Mouse (Mus musculus): Measurements from ENCODE around the gene Pdia5. TPM values are rescaled to one million over a fixed set of nuclear protein-coding genes. Genes with fewer than 3 reads are reported as not detected.

The Pdia5 gene
- polyA plus RNA-seq, 1 experiment from 2014 or later, result 22.2 TPM

DNA sequence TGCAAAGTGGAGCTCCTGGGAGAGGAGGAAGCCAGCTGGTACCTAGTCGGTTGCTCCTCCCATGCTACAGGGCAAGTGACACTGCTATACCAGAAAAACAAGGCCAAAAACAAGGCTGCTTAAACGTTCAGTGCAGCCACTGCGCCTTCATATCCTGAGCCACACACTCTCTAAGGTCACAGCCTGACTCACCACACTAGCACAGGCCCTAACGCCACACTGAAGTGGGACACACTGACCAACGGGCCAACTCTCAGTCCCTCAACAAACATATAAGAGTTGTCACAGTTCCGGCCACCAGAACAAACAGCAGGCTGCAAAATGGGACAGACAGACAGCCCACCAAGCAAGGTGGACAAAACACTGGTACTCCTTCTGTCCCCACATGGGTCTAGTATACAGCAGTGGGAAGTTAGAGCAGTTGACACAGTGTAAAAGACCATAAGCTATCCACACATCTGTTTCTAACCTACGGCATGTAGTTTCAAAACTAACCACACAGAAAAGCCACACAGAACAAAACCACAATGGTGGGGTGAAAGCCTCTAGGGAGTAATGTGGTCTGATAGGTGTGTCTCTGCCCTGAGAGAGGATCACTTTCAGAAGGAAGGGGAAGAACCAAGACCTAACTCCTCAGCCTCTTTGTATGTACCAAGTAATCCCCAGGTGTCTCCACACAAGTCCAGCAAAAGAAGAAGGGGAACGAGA lies 6.0 kb downstream of the Pdia5 start:
- H3K27me3 ChIP-seq, result no peaks in the 10 kb centered on the region
- in situ Hi-C loops (cut with MboI; ENCODE audit: low pct_unique_long_range_greater_than_20kb), result loop anchor here (5.0 kb wide), 1 partner anchor 73 kb away; no protein-coding TSS in a partner anchor
- ATAC-seq, result no peak
- ChIA-PET CTCF (interaction anchor here (0.8 to 0.9 kb wide), 2 partner anchors 11 to 56 kb away, joined by 3 to 4 read pairs; partner anchors contain the start of gene Sema5b), POLR2A (no interaction called here)
- no peak for DNase-seq (ENCODE audit: low read depth, low spot score)
- TF ChIP-seq CTCF (IDR thresholded peaks at IDR 0.05), result no peak

DNA sequence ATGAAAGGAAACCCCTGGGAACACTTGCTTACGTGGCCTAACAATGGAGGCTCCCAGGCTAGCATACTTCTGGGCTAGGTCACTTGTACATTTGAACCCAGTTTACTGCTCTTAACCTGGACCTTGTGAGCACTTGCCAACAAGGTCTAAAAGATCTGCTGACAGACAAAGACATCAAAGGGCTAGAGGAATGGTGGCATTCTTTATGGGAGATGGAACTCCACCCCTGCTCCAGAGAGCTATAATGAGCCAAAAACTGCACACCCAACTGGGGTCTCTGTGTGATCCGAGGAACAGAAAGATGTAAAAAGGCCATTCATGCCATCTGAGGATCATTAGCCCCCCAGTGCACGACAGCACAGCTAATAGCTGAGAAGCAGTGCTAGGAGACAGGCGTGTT lies 6.6 kb downstream of the Pdia5 start:
- ChIA-PET POLR2A (no interaction called here), CTCF (interaction anchor here (0.8 to 0.9 kb wide), 2 partner anchors 12 to 56 kb away, joined by 3 to 4 read pairs; partner anchors contain the start of gene Sema5b)
- H3K27me3 ChIP-seq, result no peaks in the 10 kb centered on the region
- in situ Hi-C loops (cut with MboI; ENCODE audit: low pct_unique_long_range_greater_than_20kb), result loop anchor here (5.0 kb wide), 1 partner anchor 73 kb away; no protein-coding TSS in a partner anchor
- ATAC-seq (no peak), DNase-seq (ENCODE audit: low read depth, low spot score) (no peak)
- TF ChIP-seq CTCF (IDR thresholded peaks at IDR 0.05), result no peak

DNA sequence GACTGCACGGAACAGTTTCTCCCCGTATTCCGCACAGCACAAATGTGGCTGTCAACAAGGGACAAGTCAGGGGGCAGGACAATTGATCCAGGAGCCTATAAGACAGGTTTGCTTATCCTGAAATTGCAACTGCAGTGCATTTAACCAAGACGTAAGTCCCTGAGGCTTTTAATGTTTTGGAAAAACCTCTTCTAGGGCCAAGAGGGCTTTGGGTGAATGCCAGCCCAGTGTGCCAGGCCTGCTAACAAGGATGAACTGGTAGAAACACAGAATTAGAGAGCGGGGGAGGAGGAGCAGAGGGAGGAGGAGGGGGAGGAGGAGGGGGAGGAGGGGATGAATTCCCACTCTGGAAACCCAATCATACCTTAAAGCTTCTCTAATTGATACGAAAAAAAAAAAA lies 11.4 kb downstream of the Pdia5 start:
- DNase-seq (ENCODE audit: low read depth, low spot score) (no peak), ATAC-seq (no peak)
- H3K27me3 ChIP-seq, result no peaks in the 10 kb centered on the region
- ChIA-PET POLR2A (no interaction called here), CTCF (no interaction called here)
- in situ Hi-C loops (cut with MboI; ENCODE audit: low pct_unique_long_range_greater_than_20kb), result no loop called here
- TF ChIP-seq CTCF (IDR thresholded peaks at IDR 0.05), result no peak

DNA sequence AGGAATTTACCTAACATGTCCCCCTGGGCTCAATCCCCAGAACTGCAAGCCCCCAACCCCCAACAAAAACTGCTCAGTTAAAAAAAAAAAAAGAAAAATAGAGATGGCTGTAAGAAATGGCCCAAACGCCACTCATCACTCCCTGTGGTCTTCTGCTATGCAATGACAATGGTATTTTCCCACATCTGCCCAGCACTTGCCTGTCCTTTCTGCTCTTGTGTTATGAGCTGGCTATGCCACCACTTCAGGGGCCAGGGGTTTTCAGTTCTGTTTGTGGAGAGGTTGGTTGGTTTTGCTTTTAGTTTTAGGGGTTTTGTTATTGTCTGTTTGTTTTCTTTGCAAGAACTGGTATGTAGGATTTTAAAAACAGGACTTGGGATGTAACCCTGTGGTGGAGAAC lies 13.4 kb downstream of the Pdia5 start:
- CTCF ChIA-PET, result no interaction called here
- POLR2A ChIA-PET, result no interaction called here
- TF ChIP-seq CTCF (IDR thresholded peaks at IDR 0.05), result no peak
- no peaks in the 10 kb centered on the region for H3K27me3 ChIP-seq
- DNase-seq (ENCODE audit: low read depth, low spot score), result no peak
- ATAC-seq, result no peak
- in situ Hi-C loops (cut with MboI; ENCODE audit: low pct_unique_long_range_greater_than_20kb), result no loop called here

DNA sequence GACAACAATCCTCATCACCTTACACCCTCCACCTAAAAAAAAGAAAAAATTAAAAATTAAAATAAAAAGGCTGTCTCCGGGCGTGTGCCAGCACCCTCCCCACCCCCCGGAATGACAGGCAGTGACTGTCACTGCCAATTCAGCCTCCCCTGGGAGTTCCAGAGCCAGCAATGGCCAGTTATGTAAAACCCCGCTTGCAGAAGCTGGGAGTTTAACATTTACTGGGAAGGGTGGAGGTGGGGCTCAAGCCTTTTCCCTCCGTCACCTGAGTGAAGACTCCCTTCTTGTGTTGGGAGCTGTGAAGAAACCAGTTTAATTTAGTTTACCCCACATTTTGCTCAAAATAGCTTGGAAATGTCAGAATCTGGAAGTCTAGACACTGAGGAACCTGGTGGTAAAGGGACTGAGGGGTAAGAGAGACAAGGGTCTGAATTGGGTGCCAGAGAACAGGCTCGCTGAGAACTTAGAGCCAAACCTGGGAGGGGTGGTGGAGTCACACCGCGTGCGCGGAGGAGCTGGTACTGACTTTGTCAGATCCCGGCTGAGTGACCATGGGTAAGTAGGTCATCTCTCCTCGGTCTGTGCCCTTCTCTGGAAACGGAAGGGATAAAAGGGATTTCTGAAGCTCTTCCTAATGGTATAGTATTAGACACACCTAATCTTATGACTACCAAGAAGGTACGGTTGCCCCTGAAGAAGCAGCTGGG lies 18.0 kb downstream of the Pdia5 start:
- no peak for TF ChIP-seq CTCF (IDR thresholded peaks at IDR 0.05)
- CTCF ChIA-PET, result no interaction called here
- in situ Hi-C loops (cut with MboI; ENCODE audit: low pct_unique_long_range_greater_than_20kb), result no loop called here
- H3K27me3 ChIP-seq, result no peaks in the 10 kb centered on the region
- POLR2A ChIA-PET, result no interaction called here
- DNase-seq (ENCODE audit: low read depth, low spot score) (no peak), ATAC-seq (no peak)

DNA sequence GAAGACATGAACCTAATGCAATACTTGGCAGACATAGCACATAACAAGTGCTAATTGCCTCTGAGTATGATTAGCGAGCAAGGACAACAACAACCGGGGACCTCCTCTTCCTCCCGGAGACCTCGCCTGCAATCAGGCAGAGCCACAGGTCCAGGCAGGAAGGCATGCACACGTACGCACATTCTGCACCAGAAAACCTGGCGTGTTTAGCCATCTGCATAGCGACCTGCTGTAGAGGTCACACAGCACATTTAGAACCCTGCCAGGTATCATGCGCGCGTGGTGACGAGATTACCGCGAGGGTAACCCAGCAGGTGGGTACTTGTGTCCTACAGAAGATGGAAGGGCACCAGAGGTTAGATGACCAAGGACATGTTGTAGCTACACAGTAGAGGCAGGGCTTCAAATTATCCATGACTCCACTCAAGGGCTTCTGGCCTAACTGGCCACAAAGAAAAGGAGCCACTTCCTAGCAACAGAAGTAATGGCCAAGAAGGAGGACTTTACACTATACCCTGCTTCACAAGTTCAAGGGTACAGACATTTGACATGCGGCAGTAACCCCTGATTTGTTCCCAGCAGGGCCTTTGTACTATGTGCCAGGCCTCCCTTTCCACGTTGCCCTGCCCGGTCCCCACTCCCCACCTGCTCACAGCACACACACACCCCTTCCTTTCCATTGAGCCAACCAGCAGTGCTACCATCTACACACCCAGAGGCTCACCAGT lies 18.7 kb downstream of the Pdia5 start:
- in situ Hi-C loops (cut with MboI; ENCODE audit: low pct_unique_long_range_greater_than_20kb), result no loop called here
- no peak for DNase-seq (ENCODE audit: low read depth, low spot score)
- POLR2A ChIA-PET, result no interaction called here
- no peaks in the 10 kb centered on the region for H3K27me3 ChIP-seq
- CTCF ChIA-PET, result no interaction called here
- ATAC-seq, result no peak
- no peak for TF ChIP-seq CTCF (IDR thresholded peaks at IDR 0.05)

DNA sequence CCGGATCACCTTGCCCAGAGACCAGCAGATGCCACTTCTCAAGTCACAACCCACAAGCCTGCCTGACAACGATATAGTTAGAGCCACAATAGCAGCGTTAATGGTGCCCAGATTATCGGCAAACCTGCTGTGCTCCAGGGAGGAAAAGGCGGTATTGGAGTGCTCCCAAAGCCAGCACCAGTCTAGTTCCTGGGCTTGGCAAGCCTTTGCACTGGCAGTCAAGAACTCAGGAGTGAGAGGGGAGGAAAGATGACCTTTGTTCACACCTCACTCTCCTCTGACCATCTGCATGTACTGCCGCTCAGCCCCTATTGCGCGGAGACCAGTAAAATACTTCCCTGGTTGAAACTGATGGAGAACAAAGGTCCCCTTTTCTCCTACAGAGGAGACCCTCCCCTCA lies 19.7 kb downstream of the Pdia5 start:
- no peak for DNase-seq (ENCODE audit: low read depth, low spot score)

DNA sequence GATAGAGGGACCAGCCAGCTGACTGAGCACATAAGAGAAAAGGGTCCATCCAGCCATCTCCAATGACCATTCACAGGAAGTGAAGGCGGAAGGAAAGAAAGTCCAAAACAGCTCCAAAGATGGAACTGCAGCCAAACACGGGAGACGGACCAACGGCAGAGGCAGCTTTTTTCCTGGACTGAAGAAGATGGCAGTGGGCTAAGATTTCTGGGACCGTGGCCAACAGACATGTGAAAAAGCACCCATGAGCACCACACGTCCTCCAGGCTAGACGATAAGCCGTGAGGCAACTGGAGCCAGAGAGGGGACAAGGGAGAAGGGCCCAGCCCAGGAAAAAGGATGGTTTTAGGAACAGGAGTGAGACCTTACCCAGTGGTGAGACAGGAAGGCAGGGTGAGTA lies 20.6 kb downstream of the Pdia5 start:
- TF ChIP-seq CTCF (IDR thresholded peaks at IDR 0.05), result no peak
- DNase-seq (ENCODE audit: low read depth, low spot score) (no peak), ATAC-seq (no peak)

More for the DNA sequence above, 19.7 kb downstream of the Pdia5 start:
- in situ Hi-C loops (cut with MboI; ENCODE audit: low pct_unique_long_range_greater_than_20kb), result no loop called here
- TF ChIP-seq CTCF (IDR thresholded peaks at IDR 0.05), result no peak
- no peaks in the 10 kb centered on the region for H3K27me3 ChIP-seq
- POLR2A ChIA-PET, result no interaction called here
- no peak for ATAC-seq
- CTCF ChIA-PET, result no interaction called here

DNA sequence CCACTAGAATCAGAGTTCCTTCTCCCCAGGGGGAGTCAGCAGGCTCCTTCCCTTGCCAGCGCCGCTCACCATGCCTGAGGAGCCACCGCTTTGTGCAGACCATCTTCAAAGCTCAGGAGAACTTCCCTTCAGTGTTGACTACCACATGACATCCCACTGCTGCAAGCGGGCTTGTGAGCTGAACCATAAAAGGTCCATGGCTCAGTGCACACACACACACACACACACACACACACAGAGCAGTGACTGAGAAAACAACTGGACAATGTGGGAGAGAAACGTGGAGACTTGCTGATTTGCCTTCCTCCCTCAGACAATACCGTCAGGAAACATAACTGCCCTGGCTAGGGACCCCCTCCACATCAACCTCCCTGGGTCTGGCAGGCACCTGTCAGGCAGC lies 21.7 kb downstream of the Pdia5 start:
- no peak for DNase-seq (ENCODE audit: low read depth, low spot score)
- no peak for ATAC-seq
- no peak for TF ChIP-seq CTCF (IDR thresholded peaks at IDR 0.05)
- ChIA-PET POLR2A (no interaction called here), CTCF (no interaction called here)
- in situ Hi-C loops (cut with MboI; ENCODE audit: low pct_unique_long_range_greater_than_20kb), result no loop called here
- no peaks in the 10 kb centered on the region for H3K27me3 ChIP-seq

More for the DNA sequence above, 20.6 kb downstream of the Pdia5 start:
- CTCF ChIA-PET, result no interaction called here
- POLR2A ChIA-PET, result no interaction called here
- H3K27me3 ChIP-seq, result no peaks in the 10 kb centered on the region
- in situ Hi-C loops (cut with MboI; ENCODE audit: low pct_unique_long_range_greater_than_20kb), result no loop called here

DNA sequence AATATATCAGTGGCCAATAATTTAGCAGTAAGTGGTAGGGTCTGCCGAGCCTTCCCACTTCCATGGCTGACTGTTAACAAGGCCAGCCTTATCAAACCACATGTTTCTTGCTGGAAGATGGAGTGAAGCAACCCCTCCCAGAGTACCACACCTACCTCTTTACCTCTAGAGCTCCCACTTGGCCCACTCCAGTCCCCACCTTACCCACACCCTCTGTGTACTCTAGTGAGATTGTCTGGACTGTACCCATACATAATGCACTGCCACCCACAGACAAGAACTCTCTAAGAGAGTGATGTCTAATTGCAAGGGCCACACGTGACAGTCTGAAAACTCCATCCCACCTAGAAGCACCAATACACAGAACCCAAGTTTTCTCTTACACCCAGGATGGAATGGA lies 23.6 kb downstream of the Pdia5 start:
- ChIA-PET CTCF (no interaction called here), POLR2A (no interaction called here)
- TF ChIP-seq CTCF (IDR thresholded peaks at IDR 0.05), result no peak
- no peaks in the 10 kb centered on the region for H3K27me3 ChIP-seq
- DNase-seq (ENCODE audit: low read depth, low spot score), result no peak
- in situ Hi-C loops (cut with MboI; ENCODE audit: low pct_unique_long_range_greater_than_20kb), result no loop called here
- ATAC-seq, result no peak

DNA sequence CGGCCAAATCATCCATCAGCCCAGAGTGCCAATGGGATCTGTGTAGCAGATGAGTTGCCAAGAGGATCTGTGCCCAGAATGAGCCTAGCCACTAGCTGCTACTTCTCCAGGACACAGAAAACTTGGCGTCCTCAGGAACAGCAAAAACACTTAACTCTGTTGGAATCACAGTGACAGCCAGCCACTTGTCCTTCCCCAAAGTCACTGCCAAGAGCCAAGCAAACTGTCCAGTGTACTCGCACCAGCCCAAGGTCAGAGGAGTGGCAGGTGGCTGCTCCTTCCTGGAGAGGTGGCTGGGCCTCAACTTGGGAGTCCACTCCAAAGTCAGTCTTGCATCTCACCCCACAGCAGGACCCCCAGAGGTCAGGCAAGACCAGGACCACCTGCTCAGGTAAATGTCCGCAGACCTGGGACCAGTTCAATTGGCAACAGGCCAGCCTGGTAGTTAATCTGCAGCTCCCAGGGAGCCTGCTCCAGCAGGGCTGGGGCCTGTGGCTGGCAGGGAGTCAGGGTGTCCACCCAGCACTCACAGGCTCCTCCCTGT lies 24.8 kb downstream of the Pdia5 start:
- in situ Hi-C loops (cut with MboI; ENCODE audit: low pct_unique_long_range_greater_than_20kb), result no loop called here
- DNase-seq (ENCODE audit: low read depth, low spot score), result no peak
- POLR2A ChIA-PET, result no interaction called here

More for the DNA sequence above, 24.8 kb downstream of the Pdia5 start:
- H3K27me3 ChIP-seq, result no peaks in the 10 kb centered on the region
- CTCF ChIA-PET, result no interaction called here
- no peak for TF ChIP-seq CTCF (IDR thresholded peaks at IDR 0.05)
- ATAC-seq, result no peak
